Mouse (Mus musculus) liver, embryonic 13.5 days (tissue): ENCODE results near the gene Wnt1. TPM values are rescaled to one million over a fixed set of nuclear protein-coding genes. Genes with fewer than 3 reads are reported as not detected.
A peak's percentile ranks its signal among the peaks of the same experiment; 100 is the strongest.

ENCODE experiments used
- ATAC-seq: fragments of 200-750 bp; cut with Nextera tagmentation; 2 replicates; pipeline ENCODE4 v1.8.0; 2017; ENCODE audit warnings: low read depth, mild to moderate bottlenecking, moderate number of reproducible peaks, moderate library complexity
- DNase-seq: peaks from one replicate; pipeline ENCODE4 v3.0.0; 2022
- H3K27ac ChIP-seq: fragments of 300-500 bp; sonication (generic); 2 replicates; pipeline ENCODE4 v1.5.1; 2015; ENCODE audit warnings: moderate library complexity, mild to moderate bottlenecking, inconsistent platforms
- H3K27me3 ChIP-seq: fragments of 300-500 bp; sonication (generic); 2 replicates; pipeline ENCODE4 v1.6.1; 2015; ENCODE audit warnings: mild to moderate bottlenecking, inconsistent platforms
- H3K36me3 ChIP-seq: fragments of 300-500 bp; sonication (generic); 2 replicates; pipeline ENCODE4 v1.6.1; 2015; ENCODE audit warnings: mild to moderate bottlenecking, inconsistent platforms
- H3K4me1 ChIP-seq: fragments of 300-500 bp; sonication (generic); replicated peaks from 2 replicates; pipeline ENCODE4 v1.6.1; 2015; ENCODE audit warnings: inconsistent platforms
- H3K4me2 ChIP-seq: fragments of 300-500 bp; sonication (generic); 2 replicates; pipeline ENCODE4 v1.6.1; 2015; ENCODE audit warnings: inconsistent platforms, mild to moderate bottlenecking, moderate library complexity
- H3K4me3 ChIP-seq: fragments of 300-500 bp; sonication (generic); replicated peaks from 2 replicates; pipeline ENCODE4 v1.5.1; 2015; ENCODE audit warnings: mild to moderate bottlenecking, inconsistent platforms
- H3K9ac ChIP-seq: fragments of 300-500 bp; sonication (generic); 2 replicates; pipeline ENCODE4 v1.6.1; 2015; ENCODE audit warnings: mild to moderate bottlenecking, inconsistent platforms
- H3K9me3 ChIP-seq: fragments of 300-500 bp; sonication (generic); replicated peaks from 2 replicates; pipeline ENCODE4 v1.6.1; 2016; ENCODE audit warnings: inconsistent platforms
- WGBS: fragments of 180-500 bp; shearing (Covaris S2); methylation state at CpG from one replicate; pipeline ENCODE4 v1.1.7; 2015; ENCODE audit not compliant: insufficient replicate concordance; 5-methylcytosine and 5-hydroxymethylcytosine counted together
- polyA plus RNA-seq: library from polyadenylated mRNA; unstranded; fragments of >200 nt; fragmentation: Nextera tagmentation; extraction: Ambion mirVana; gene quantifications from 2 replicates; pipeline ENCODE4 v1.2.1, GENCODE M21; 2015

Gene Wnt1
- polyA plus RNA-seq, 1 experiment from 2014 or later, result not detected

GRCm38 (mm10) chr15:98827611-98828011 is 38.0 kb downstream of the Wnt1 start:
- Histone ChIP-seq H3K9ac (peak overlapping the region; percentile 55), H3K27ac (peak overlapping the region; percentile 93), H3K36me3 (peaks cover 46% of the 10 kb centered on the region), H3K4me1 (peaks cover 72% of the 10 kb centered on the region), H3K4me3 (peak overlapping the region; percentile 35), H3K27me3 (no peaks in the 10 kb centered on the region), H3K9me3 (no peaks in the 10 kb centered on the region), H3K4me2 (peak overlapping the region; percentile 62)
- DNase-seq (peak; percentile 67), ATAC-seq (peak; percentile 76)
- WGBS, result 13% methylated on average over 7 of the region's 7 CpGs

DNA sequence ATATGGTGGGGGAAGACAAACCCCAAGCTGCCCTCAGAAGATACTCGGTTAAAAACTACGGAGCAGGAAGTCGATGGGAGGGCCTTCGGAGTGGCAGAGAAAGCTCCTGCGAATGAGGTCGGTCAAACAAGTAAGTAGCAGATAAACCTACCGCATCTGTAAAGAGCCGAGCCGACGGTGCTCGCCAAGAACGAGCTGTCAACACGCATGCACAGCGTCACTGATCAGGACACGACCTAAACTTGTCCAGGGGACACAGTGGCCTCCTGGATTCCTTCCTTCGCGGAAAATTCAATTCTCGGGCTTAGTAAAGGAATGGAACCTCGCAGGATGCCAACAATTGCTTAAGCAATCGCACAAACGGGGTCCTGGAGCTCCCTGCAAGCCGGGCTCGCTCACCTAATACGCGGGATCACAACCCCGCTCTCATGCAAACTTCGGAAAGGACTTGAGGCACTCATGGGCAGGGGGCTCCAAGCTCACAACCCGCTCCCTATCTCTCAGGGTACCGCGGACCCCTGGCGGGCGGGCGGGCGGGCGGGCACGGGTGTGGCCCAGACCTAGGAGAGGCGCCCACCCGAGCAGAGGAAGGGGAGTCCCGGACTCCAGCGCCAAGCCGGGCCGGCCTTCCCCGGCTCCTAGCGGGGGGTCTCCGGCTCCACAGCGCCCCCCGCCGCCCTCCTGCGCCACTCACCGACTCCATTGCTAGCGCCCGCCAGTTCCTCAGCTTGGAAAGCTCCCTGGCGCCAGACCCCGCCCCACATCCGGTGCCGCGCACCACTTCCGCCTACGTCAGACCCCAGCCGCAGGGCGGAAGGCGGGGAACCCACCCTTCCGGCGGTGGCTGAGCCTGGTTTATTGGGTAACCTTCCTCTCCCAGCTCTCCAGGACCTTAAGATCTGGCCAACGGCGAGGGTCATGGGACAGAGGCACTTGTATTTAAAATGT is 41.4 kb downstream of the Wnt1 start, which contains the start of gene Prkag1:
TSS of gene Prkag1 (minus strand) at position 786 of the 948 bp plus-strand sequence.
- Histone ChIP-seq H3K4me2 (peak within 1 kb of the TSS; percentile 84), H3K4me3 (peak within 1 kb of the TSS; percentile 80), H3K9me3 (no peaks in the 10 kb centered on the region), H3K27ac (peak within 1 kb of the TSS; percentile 99), H3K36me3 (peaks cover 47% of the 10 kb centered on the region), H3K9ac (peak within 1 kb of the TSS; percentile 95), H3K4me1 (peaks cover 74% of the 10 kb centered on the region), H3K27me3 (no peaks in the 10 kb centered on the region)
- ATAC-seq, result peak; percentile 81
- DNase-seq, result peak; percentile 94
- WGBS, result under 1% methylated on average over 65 of the region's 66 CpGs

DNA sequence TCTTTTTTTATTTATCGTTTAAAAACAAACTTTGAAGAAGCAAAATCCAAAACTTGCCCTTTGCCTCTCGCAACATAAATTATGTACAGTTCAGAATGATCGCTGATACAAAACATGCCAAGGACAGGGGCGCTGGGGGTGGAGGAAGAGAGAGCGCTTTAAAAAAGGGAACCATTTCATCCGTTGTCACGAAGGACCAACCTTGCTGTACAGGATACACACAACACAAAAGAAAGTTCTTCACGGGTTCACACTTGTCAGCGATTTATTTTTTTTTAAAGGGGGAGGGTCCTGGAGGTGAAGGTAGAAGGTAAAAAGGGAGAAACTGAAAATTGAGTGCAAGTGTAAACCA is 42.0 kb downstream of the Wnt1 start:
- H3K4me3 ChIP-seq, result peak overlapping the region; percentile 80
- H3K9ac ChIP-seq, result peak overlapping the region; percentile 95
- DNase-seq (no peak), ATAC-seq (no peak)
- H3K27ac ChIP-seq, result peak overlapping the region; percentile 99
- peaks cover 74% of the 10 kb centered on the region for H3K4me1 ChIP-seq
- H3K4me2 ChIP-seq, result peak overlapping the region; percentile 84
- WGBS, result 2% methylated on average over 9 of the region's 9 CpGs
- peaks cover 53% of the 10 kb centered on the region for H3K36me3 ChIP-seq
- no peaks in the 10 kb centered on the region for H3K27me3 ChIP-seq
- H3K9me3 ChIP-seq, result no peaks in the 10 kb centered on the region

DNA sequence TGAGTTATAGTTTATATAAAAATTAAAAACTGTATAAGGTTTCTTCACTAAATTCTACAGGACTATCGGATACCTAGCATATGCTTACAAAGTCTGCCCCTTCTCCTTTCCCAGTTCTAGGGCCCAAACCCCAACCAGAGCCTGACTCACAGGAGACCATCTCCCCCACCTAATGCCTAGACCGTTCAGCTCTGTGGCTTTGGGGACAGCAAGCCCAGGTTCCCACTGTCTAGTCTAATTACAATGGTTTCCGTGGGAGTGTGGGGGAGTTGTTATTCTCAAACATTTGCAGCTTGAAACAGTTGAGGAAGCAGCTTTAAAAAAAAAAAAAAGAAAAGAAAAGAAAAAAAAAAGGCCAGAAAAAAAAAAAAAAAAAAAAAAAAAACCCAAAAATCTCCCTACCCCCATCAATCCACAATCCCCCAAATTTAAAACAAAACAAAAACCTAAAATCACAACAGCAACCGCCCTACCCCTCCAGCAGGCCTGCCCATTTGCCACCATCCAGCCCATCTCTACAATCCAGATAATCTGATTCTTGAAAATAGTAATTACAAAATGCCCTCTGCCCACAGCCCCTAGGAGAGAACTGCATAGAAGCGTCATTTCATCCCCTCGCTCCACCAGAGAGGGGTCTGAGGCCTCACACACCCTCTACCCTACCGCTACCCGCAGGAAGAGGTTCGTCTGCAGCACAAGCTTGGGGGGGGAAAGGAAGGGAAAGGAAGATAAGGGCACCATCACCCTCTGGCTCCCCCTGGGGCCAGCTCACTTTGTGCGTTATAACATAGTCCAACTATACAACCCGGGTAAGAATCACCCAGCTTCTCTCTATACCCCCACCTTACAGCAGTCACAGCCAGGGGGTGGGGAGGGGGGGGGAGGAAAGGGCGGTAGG is 42.8 kb downstream of the Wnt1 start:
- Histone ChIP-seq H3K9ac (peak overlapping the region; percentile 95), H3K4me3 (peak overlapping the region; percentile 80), H3K9me3 (no peaks in the 10 kb centered on the region), H3K27ac (peak overlapping the region; percentile 99), H3K36me3 (peaks cover 61% of the 10 kb centered on the region), H3K27me3 (no peaks in the 10 kb centered on the region), H3K4me2 (peak overlapping the region; percentile 84), H3K4me1 (peaks cover 74% of the 10 kb centered on the region)
- WGBS, result 14% methylated on average over 12 of the region's 12 CpGs
- ATAC-seq (peak; percentile 15), DNase-seq (peak; percentile 60)

- DNase-seq (no peak), ATAC-seq (no peak)
- Histone ChIP-seq H3K9ac (peak overlapping the region; percentile 56), H3K27me3 (no peaks in the 10 kb centered on the region), H3K4me2 (peak overlapping the region; percentile 84), H3K4me1 (peaks cover 74% of the 10 kb centered on the region), H3K9me3 (no peaks in the 10 kb centered on the region), H3K4me3 (no peak overlapping the region), H3K27ac (peak overlapping the region; percentile 99), H3K36me3 (peaks cover 65% of the 10 kb centered on the region)
- WGBS, result 49% methylated on average over 11 of the region's 11 CpGs
These were observed 43.6 kb downstream of the Wnt1 start for GRCm38 (mm10) chr15:98833281-98833680.

DNA sequence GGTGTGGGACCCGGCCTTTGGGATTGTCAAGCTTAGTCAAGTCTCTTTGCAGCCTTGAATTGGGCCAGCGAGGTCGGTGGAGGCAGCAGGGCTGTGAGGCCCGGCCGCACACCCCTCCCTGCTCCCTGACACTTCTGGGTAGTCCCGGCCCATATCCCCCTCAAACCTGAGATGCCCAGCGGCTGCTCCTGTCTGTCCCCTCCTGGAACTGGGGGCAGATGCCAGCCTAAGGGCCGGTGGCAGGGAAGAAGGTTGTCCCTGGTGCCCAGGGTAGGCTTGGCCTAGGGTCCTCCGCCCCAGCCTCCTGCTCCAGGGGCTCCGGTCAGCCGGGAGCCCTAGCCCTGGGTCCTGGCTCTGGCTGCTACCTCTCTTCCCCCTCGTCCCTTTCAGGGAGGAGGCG is 44.4 kb downstream of the Wnt1 start:
- H3K27ac ChIP-seq, result peak overlapping the region; percentile 99
- DNase-seq (no peak), ATAC-seq (no peak)
- peaks cover 74% of the 10 kb centered on the region for H3K4me1 ChIP-seq
- WGBS, result 86% methylated on average over 13 of the region's 13 CpGs
- no peak overlapping the region for H3K4me3 ChIP-seq
- H3K27me3 ChIP-seq, result no peaks in the 10 kb centered on the region
- peaks cover 70% of the 10 kb centered on the region for H3K36me3 ChIP-seq
- 0 out of 2 replicates have a peak overlapping the region, but pooled peaks have one; percentile 6 for H3K9ac ChIP-seq
- no peak overlapping the region for H3K4me2 ChIP-seq
- H3K9me3 ChIP-seq, result no peaks in the 10 kb centered on the region

DNA sequence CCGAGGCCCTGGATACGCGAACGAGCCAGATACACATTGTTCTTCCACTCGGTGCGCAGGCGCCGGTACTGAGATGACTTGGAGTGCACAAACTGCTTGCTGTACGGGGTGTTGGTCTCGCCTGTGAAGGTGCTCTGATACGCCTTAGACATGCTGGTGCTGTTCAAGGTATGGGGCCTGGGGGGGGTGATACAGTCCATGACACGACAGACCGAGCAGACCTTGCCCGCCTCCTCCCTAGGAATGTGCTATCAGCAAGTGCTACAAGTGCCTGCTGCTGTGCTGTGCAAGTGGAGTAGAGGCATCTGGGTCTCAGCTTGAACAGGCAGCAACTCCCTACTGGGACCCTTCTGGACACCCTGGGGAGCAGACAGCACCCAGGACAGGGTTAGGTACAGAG is 45.6 kb downstream of the Wnt1 start:
- ATAC-seq (no peak), DNase-seq (no peak)
- H3K4me1 ChIP-seq, result peaks cover 70% of the 10 kb centered on the region
- no peak overlapping the region for H3K4me3 ChIP-seq
- peak overlapping the region; percentile 99 for H3K27ac ChIP-seq
- peaks cover 77% of the 10 kb centered on the region for H3K36me3 ChIP-seq
- H3K9me3 ChIP-seq, result no peaks in the 10 kb centered on the region
- 87% methylated on average over 14 of the region's 14 CpGs for WGBS
- no peaks in the 10 kb centered on the region for H3K27me3 ChIP-seq
- peak overlapping the region; percentile 1; the same call in 1 of the 2 replicates for H3K9ac ChIP-seq
- H3K4me2 ChIP-seq, result no peak overlapping the region

- Histone ChIP-seq H3K27me3 (no peaks in the 10 kb centered on the region), H3K4me1 (peaks cover 63% of the 10 kb centered on the region), H3K9ac (peak overlapping the region; percentile 67), H3K4me2 (peak overlapping the region; percentile 60), H3K36me3 (peaks cover 96% of the 10 kb centered on the region), H3K9me3 (no peaks in the 10 kb centered on the region), H3K4me3 (peak overlapping the region; percentile 33), H3K27ac (peak overlapping the region; percentile 99)
- DNase-seq (peak; percentile 73), ATAC-seq (peak; percentile 90)
- 68% methylated on average over 21 of the region's 21 CpGs for WGBS
These were observed 47.5 kb downstream of the Wnt1 start for GRCm38 (mm10) chr15:98837006-98837742.

- H3K27me3 ChIP-seq, result no peaks in the 10 kb centered on the region
- H3K36me3 ChIP-seq, result peaks cover 100% of the 10 kb centered on the region
- H3K9ac ChIP-seq, result peak overlapping the region; percentile 67
- WGBS, result 49% methylated on average over 4 of the region's 4 CpGs
- H3K4me3 ChIP-seq, result 0 out of 2 replicates have a peak overlapping the region, but pooled peaks have one; percentile 33
- H3K9me3 ChIP-seq, result no peaks in the 10 kb centered on the region
- peak overlapping the region; percentile 99 for H3K27ac ChIP-seq
- DNase-seq (no peak), ATAC-seq (peak; percentile 49)
- H3K4me1 ChIP-seq, result peaks cover 57% of the 10 kb centered on the region
- H3K4me2 ChIP-seq, result peak overlapping the region; percentile 60
These were observed 48.1 kb downstream of the Wnt1 start for GRCm38 (mm10) chr15:98837743-98838103.

GRCm38 (mm10) chr15:98839161-98839560 is 49.5 kb downstream of the Wnt1 start:
- no peaks in the 10 kb centered on the region for H3K9me3 ChIP-seq
- H3K4me3 ChIP-seq, result no peak overlapping the region
- H3K4me2 ChIP-seq, result no peak overlapping the region
- peaks cover 51% of the 10 kb centered on the region for H3K4me1 ChIP-seq
- H3K36me3 ChIP-seq, result peaks cover 100% of the 10 kb centered on the region
- 91% methylated on average over 14 of the region's 14 CpGs for WGBS
- DNase-seq (no peak), ATAC-seq (no peak)
- H3K9ac ChIP-seq, result no peak overlapping the region
- no peaks in the 10 kb centered on the region for H3K27me3 ChIP-seq
- peak overlapping the region; percentile 99 for H3K27ac ChIP-seq
